Mouse (Mus musculus) lung, postnatal 0 days (tissue): ENCODE results near the gene Lyzl6.

ENCODE experiments used
- CTCF ChIP-seq: IDR thresholded peaks from 2 replicates; pipeline ENCODE4 v1.5.1; 2016; ENCODE audit warnings: antibody characterized with exemption, mild to moderate bottlenecking
- EP300 ChIP-seq: IDR thresholded peaks from 2 replicates; pipeline ENCODE4 v1.6.1; 2016; ENCODE audit warnings: antibody characterized with exemption, mild to moderate bottlenecking, control low read depth

DNA sequence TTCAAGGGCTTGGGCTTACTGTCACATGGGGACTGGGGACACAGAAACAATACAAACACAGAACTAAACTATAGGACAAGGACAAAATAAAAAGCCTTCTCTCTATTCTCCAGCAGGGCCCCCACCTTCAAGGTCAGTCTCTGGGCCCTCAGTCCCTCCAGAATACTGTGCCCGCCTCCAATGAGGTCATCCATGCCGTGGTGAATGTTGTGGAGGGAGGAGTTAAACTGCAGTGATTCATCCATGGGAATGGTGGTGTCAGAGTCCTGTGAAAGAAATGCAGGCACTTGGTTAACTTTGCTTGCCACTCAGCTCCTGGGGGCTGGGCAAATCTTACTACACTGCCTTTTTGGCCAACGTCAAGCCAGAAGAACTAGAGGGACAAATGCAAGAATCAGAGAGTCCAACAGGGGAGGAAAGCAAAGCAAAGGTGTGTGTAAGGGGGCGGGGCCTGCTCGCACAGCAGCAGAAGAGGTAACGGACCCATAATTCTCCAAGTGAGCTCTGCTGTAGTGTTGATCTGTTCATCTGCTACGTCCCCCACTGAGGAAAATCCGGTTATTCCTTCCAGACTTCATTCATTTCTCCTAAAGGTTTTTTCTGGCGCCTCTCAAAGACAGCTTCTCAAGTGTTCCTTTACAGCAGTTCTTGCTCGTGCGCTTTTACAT, 45.1 kb upstream of the Lyzl6 start:
- TF ChIP-seq EP300 = no peak
- TF ChIP-seq CTCF = no peak
